Mouse (Mus musculus) frontal cortex, postnatal 36 days (tissue): ENCODE data around the gene Fam162a.
"Not testable (repeated sequence)": the region's sequence is repeated elsewhere in the genome, so short reads cannot be mapped to it uniquely, and the experiment has no call there.

ENCODE experiments used
- DNase-seq, 2 experiments: peaks; one replicate each; pipeline ENCODE4 v3.0.0; 2022; ENCODE audit warnings: low spot score in 2 of 2

The Fam162a gene

GRCm38 (mm10) chr16:36062534-36062933, 8.9 kb downstream of the Fam162a start:
- not testable (repeated sequence) for DNase-seq

- no peak for DNase-seq
These were observed 13.4 kb downstream of the Fam162a start for GRCm38 (mm10) chr16:36057933-36058475.

GRCm38 (mm10) chr16:36056416-36056815, 15.0 kb downstream of the Fam162a start:
- no peak for DNase-seq

- no peak for DNase-seq
These were observed 16.5 kb downstream of the Fam162a start for GRCm38 (mm10) chr16:36054920-36055319.

GRCm38 (mm10) chr16:36053524-36054275, 17.7 kb downstream of the Fam162a start:
- DNase-seq: no peak

- DNase-seq: no peak
These were observed 19.9 kb downstream of the Fam162a start for GRCm38 (mm10) chr16:36051491-36051890.

GRCm38 (mm10) chr16:36047538-36047937, 23.9 kb downstream of the Fam162a start:
- no peak for DNase-seq

GRCm38 (mm10) chr16:36043964-36044363, 27.4 kb downstream of the Fam162a start:
- no peak for DNase-seq

- DNase-seq: no peak
These were observed 28.3 kb downstream of the Fam162a start for GRCm38 (mm10) chr16:36043073-36043472.

GRCm38 (mm10) chr16:36041625-36042020, 29.8 kb downstream of the Fam162a start:
- no peak for DNase-seq

GRCm38 (mm10) chr16:36040640-36041624, 30.5 kb downstream of the Fam162a start, which contains the start of gene Wdr5b:
Gene Wdr5b, plus strand, starts transcription at chr16:36041190.
- DNase-seq: peak; percentile 92 to 97

- not testable (repeated sequence) for DNase-seq
These were observed 43.3 kb downstream of the Fam162a start for GRCm38 (mm10) chr16:36028120-36028519.

- no peak for DNase-seq
These were observed 55.1 kb downstream of the Fam162a start for GRCm38 (mm10) chr16:36016335-36016734.

- no peak for DNase-seq
These were observed 63.0 kb downstream of the Fam162a start for GRCm38 (mm10) chr16:36008396-36008795.

- not testable (repeated sequence) for DNase-seq
These were observed 72.5 kb downstream of the Fam162a start for GRCm38 (mm10) chr16:35998852-35999251.
